Mouse (Mus musculus): Measurements from ENCODE around the gene Zfyve28. TPM values are rescaled to one million over a fixed set of nuclear protein-coding genes. Genes with fewer than 3 reads are reported as not detected.
A peak's percentile ranks its signal among the peaks of the same experiment; 100 is the strongest.

The Zfyve28 gene
- polyA plus RNA-seq, 1 experiment from 2014 or later, result not detected

DNA sequence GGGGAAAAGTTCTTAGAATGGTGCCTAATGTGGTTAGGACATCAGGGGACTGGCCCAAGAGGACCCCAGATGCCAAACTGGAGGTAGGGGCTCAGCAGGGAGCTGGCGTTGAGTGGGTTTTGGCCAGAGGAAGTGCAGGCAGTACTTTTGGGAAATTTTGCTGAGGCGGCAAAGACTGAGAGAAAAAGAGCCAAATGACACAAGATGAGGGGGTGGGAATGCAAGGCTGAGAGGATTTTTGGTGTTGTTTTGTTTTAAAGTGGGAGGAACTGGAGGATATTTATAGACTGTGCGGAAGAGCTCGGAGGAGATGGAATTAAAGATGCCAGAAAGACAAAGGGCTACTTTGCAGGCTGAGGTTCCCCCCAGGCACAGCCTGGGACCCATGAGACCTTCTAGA is 117.5 kb downstream of the Zfyve28 start:
- no peak for ATAC-seq
- H3K9ac ChIP-seq, result no peak overlapping the region
- no peak overlapping the region for H3K4me2 ChIP-seq
- H3K4me1 ChIP-seq, result peaks cover 25% of the 10 kb centered on the region
- no peak overlapping the region for H3K4me3 ChIP-seq
- no peaks in the 10 kb centered on the region for H3K9me3 ChIP-seq (replicated peaks)
- peak overlapping the region; percentile 86; the same call in 1 of the 2 replicates for H3K27ac ChIP-seq
- WGBS (ENCODE audit: insufficient replicate concordance), result 54% methylated on average over 4 of the region's 4 CpGs
- peaks cover 5% of the 10 kb centered on the region for H3K36me3 ChIP-seq
- H3K27me3 ChIP-seq (replicated peaks), result no peaks in the 10 kb centered on the region

DNA sequence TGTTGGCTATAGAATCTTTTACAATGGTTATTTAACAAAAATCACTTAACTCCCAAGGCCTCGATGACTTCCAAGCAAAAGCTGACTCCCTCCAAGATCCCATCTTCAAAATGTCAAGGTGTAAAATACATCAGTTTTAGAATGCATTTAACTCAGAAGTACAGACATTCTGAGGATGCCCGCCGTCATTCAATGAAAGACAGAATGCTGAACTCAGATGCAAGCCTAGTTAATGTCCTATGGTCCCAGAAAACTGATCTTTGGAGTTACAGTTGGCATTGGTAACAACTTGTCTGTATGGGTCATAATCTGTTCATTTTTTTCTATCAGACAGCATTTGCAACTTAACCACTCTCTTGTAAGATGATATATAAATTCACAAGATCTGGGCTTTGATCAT is 118.3 kb downstream of the Zfyve28 start:
- Histone ChIP-seq H3K4me3 (peak overlapping the region; percentile 85), H3K27me3 (replicated peaks) (no peaks in the 10 kb centered on the region), H3K27ac (peak overlapping the region; percentile 86), H3K36me3 (peaks cover 6% of the 10 kb centered on the region), H3K4me1 (peaks cover 32% of the 10 kb centered on the region), H3K9me3 (replicated peaks) (no peaks in the 10 kb centered on the region), H3K9ac (peak overlapping the region; percentile 69), H3K4me2 (peak overlapping the region; percentile 77)
- no peak for ATAC-seq
- WGBS (ENCODE audit: insufficient replicate concordance), result 52% methylated on average over 3 of the region's 3 CpGs

DNA sequence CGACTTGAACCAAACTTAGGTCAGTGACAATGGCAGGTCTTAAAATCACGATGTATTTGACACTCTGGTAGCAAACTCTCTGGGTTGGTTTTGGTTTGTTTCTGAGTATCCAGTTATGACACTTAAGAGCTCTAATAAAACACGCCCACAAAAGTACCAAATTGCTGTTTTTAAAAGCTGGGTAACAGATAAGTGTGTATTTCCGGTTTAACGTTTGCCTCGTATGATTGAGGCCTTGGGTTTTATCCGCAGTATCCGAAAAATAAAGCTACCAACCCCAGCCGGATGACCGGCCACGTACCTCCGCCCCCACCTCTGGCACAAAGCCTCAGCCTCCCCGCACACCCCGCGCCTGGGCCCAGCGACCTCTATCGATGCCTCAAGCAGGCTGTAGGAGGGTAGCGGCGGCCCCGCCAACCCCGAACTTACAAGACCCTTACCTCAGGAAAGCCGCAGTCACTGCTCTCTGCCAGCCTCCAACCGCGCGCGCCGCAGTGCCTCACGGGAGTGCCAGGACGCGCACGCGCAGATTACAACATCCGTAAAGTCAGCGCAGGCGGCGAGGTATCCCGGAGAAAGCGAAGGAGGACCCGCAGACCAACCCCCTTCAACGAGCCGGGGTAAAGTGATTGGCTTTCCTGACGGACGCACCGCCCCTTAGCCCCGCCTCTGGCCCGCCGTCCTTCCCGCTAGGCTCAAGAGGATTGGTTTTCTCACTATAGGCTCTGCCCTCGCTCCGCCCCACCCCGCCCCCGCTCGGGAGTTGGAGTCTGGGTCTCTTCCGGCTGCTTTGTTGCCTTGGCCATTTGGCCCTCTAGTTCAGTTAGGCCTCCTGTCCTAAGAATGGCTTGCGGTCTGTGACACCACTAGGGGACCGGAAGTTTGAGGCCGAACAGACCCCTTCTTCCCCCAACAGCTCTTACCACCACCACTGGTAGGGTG is 119.0 kb downstream of the Zfyve28 start, which contains the start of the genes Poln and Haus3:
Gene Poln (minus strand): TSS at position 499 of the 942 bp plus-strand sequence.
Gene Haus3 (minus strand): TSS at position 578 of the 942 bp plus-strand sequence.
- Histone ChIP-seq H3K36me3 (peaks cover 13% of the 10 kb centered on the region), H3K9me3 (replicated peaks) (no peaks in the 10 kb centered on the region), H3K9ac (peak within 1 kb of the TSS; percentile 92), H3K27me3 (replicated peaks) (no peaks in the 10 kb centered on the region), H3K27ac (peak within 1 kb of the TSS; percentile 93), H3K4me3 (peak within 1 kb of the TSS; percentile 85), H3K4me2 (peak within 1 kb of the TSS; percentile 77), H3K4me1 (peaks cover 39% of the 10 kb centered on the region)
- WGBS (ENCODE audit: insufficient replicate concordance), result under 1% methylated on average over 57 of the region's 57 CpGs
- ATAC-seq, result peak; percentile 99

DNA sequence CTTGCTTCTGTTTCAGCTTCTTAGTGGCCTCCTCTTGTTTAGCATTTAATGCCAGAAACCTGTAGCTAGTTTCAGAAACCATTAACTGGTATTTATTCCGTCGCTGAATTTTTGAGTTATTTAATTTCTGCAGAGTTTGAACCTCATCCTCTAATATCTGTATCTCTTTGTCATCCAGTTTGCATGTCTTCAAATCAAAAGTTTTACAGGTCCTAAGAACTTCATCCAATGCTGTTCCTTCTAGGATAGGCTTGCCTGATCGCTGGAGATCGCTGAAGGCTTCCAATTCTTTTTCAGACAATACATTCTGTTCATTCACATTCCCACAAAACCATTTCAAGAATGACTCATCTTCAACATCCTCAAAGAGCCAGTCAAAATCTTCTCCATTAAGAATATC is 120.4 kb downstream of the Zfyve28 start:
- Histone ChIP-seq H3K9me3 (replicated peaks) (no peaks in the 10 kb centered on the region), H3K4me1 (peaks cover 39% of the 10 kb centered on the region), H3K27me3 (replicated peaks) (no peaks in the 10 kb centered on the region), H3K36me3 (peaks cover 17% of the 10 kb centered on the region), H3K4me3 (peak overlapping the region; percentile 40), H3K4me2 (peak overlapping the region; percentile 77), H3K9ac (peak overlapping the region; percentile 53), H3K27ac (no peak overlapping the region)
- ATAC-seq, result no peak
- 75% methylated on average over 4 of the region's 4 CpGs for WGBS (ENCODE audit: insufficient replicate concordance)

DNA sequence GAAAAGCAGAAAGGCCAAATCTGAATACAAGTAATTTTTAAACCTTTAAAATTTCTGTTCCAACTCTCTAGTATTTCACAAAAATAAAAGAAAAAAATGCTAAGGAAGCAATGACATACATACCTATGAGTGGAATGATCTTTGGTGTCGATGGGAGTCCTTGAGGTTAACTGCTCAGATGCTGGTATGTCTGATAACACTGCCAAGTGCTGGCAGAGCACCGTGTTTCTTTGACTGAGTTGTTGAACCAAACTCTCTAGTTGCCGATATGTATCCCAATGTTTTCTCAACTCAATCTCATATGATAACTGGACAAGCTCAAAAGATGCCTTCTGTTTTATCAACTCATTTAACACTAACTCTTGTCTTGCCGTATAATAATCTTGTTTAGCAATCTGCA is 122.5 kb downstream of the Zfyve28 start:
- no peak for ATAC-seq
- peak overlapping the region; percentile 43 for H3K4me3 ChIP-seq
- peak overlapping the region; percentile 56 for H3K4me2 ChIP-seq
- H3K4me1 ChIP-seq, result peaks cover 41% of the 10 kb centered on the region
- H3K9me3 ChIP-seq (replicated peaks), result no peaks in the 10 kb centered on the region
- peak overlapping the region; percentile 52 for H3K9ac ChIP-seq
- H3K27ac ChIP-seq, result no peak overlapping the region
- no peaks in the 10 kb centered on the region for H3K27me3 ChIP-seq (replicated peaks)
- peaks cover 31% of the 10 kb centered on the region for H3K36me3 ChIP-seq
- 19% methylated on average over 4 of the region's 4 CpGs for WGBS (ENCODE audit: insufficient replicate concordance)

DNA sequence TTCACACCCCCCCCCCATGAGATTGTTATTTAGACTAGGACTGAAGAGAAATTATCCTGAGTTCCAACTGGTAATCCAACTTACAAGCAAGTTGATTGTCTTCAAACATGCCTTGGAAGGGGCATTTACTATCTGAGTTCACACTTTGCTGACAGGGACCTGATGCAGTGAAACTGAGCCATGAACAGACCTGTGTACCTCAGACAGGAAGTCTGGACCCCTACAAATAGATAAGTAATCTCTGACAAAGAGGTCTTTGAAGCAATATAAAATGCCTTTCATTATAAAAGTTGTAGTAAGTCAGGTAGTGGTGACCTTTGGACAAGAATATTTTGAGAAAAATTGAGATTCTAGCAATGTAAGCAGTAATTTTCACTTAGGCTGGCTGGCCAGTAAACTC is 139.8 kb downstream of the Zfyve28 start:
- ATAC-seq, result no peak
- Histone ChIP-seq H3K4me1 (no peaks in the 10 kb centered on the region), H3K4me2 (no peak overlapping the region), H3K27ac (no peak overlapping the region), H3K4me3 (no peak overlapping the region), H3K9ac (no peak overlapping the region), H3K9me3 (replicated peaks) (no peaks in the 10 kb centered on the region), H3K27me3 (replicated peaks) (no peaks in the 10 kb centered on the region), H3K36me3 (peaks cover 9% of the 10 kb centered on the region)

DNA sequence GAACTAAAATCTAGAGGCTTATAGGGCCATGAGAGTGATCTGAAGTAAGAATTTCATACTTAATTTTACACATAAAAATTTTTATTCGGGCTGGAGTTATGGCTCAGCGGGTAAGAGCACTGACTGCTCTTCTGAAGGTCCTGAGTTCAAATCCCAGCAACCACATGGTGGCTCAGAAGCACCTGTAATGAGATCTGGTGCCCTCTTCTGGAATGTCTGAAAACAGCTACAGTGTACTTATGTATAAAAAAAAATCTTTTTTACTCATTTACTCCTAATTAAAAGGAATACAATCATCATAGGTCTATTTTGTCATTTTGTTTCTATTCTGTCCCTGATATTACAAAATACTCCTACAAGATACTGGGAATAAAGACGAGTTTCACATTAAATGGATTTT is 140.7 kb downstream of the Zfyve28 start:
- Histone ChIP-seq H3K9ac (no peak overlapping the region), H3K4me1 (no peaks in the 10 kb centered on the region), H3K4me2 (no peak overlapping the region), H3K4me3 (no peak overlapping the region), H3K36me3 (peaks cover 5% of the 10 kb centered on the region; the same call in 1 of the 2 replicates), H3K27ac (no peak overlapping the region), H3K9me3 (replicated peaks) (no peaks in the 10 kb centered on the region), H3K27me3 (replicated peaks) (no peaks in the 10 kb centered on the region)
- no peak for ATAC-seq
- WGBS (ENCODE audit: insufficient replicate concordance), result 80% methylated on average over 3 of the region's 3 CpGs

Other genes with a start within 250 kb of the Zfyve28 start
- 0.48 and 0.56 TPM in 2 replicates for gene Poln, start 119.0 kb downstream of the Zfyve28 start, polyA plus RNA-seq (2016; fragmentation: Nextera tagmentation; extraction: Ambion mirVana)
- gene Haus3, start 118.9 kb downstream of the Zfyve28 start, polyA plus RNA-seq (2016; fragmentation: Nextera tagmentation; extraction: Ambion mirVana), result 38.0 and 39.8 TPM in 2 replicates
- gene Mxd4, start 100.7 kb downstream of the Zfyve28 start, polyA plus RNA-seq (2016; fragmentation: Nextera tagmentation; extraction: Ambion mirVana), result 5.4 and 5.5 TPM in 2 replicates
- not detected in 2 replicates for gene Cfap99, start 151 bp upstream of the Zfyve28 start, polyA plus RNA-seq (2016; fragmentation: Nextera tagmentation; extraction: Ambion mirVana)
- 111 TPM in 2 replicates for gene Rnf4, start 47.8 kb upstream of the Zfyve28 start, polyA plus RNA-seq (2016; fragmentation: Nextera tagmentation; extraction: Ambion mirVana)
- 4.9 and 5.1 TPM in 2 replicates for gene Fam193a, start 81.5 kb upstream of the Zfyve28 start, polyA plus RNA-seq (2016; fragmentation: Nextera tagmentation; extraction: Ambion mirVana)
- 7.4 and 10.9 TPM in 2 replicates for gene Tnip2, start 225.5 kb upstream of the Zfyve28 start, polyA plus RNA-seq (2016; fragmentation: Nextera tagmentation; extraction: Ambion mirVana)
- gene Sh3bp2, start 237.4 kb upstream of the Zfyve28 start, polyA plus RNA-seq (2016; fragmentation: Nextera tagmentation; extraction: Ambion mirVana), result 4.0 and 5.0 TPM in 2 replicates

All from liver, embryonic 12.5 days (tissue).